Mouse (Mus musculus) heart, embryonic 16.5 days (tissue): ENCODE data around the gene Klk15. TPM values are rescaled to one million over a fixed set of nuclear protein-coding genes. Genes with fewer than 3 reads are reported as not detected.
"Not testable (repeated sequence)": the region's sequence is repeated elsewhere in the genome, so short reads cannot be mapped to it uniquely, and the experiment has no call there.

Experiments used
- ATAC-seq: fragments of 200-750 bp; cut with Nextera tagmentation; replicated peaks from 2 replicates; pipeline ENCODE4 v1.8.0; 2017; ENCODE audit warnings: moderate number of reproducible peaks; ENCODE audit not compliant: insufficient read depth, low FRiP score; ENCODE audit errors: extremely low read depth
- H3K27ac ChIP-seq: fragments of 300-500 bp; sonication (generic); 2 replicates; pipeline ENCODE4 v1.5.1; 2014; ENCODE audit warnings: mild to moderate bottlenecking, low read length, control low read depth, moderate library complexity
- H3K27me3 ChIP-seq: fragments of 300-500 bp; sonication (generic); 2 replicates; pipeline ENCODE4 v1.6.1; 2014; ENCODE audit warnings: low read length, mixed read lengths; ENCODE audit not compliant: control insufficient read depth, insufficient read depth
- H3K36me3 ChIP-seq: fragments of 300-500 bp; sonication (generic); 2 replicates; pipeline ENCODE4 v1.6.1; 2014; ENCODE audit not compliant: control insufficient read depth, insufficient read depth
- H3K4me1 ChIP-seq: fragments of 300-500 bp; sonication (generic); 2 replicates; pipeline ENCODE4 v1.6.1; 2014; ENCODE audit warnings: low read length, mixed read lengths; ENCODE audit not compliant: control insufficient read depth, insufficient read depth
- H3K4me2 ChIP-seq: fragments of 300-500 bp; sonication (generic); 2 replicates; pipeline ENCODE4 v1.6.1; 2014; ENCODE audit warnings: low read depth, mild to moderate bottlenecking, control low read depth, low read length
- H3K4me3 ChIP-seq: fragments of 300-500 bp; sonication (generic); 2 replicates; pipeline ENCODE4 v1.5.1; 2014; ENCODE audit warnings: mild to moderate bottlenecking, control low read depth, low read length
- H3K9ac ChIP-seq: fragments of 300-500 bp; sonication (generic); 2 replicates; pipeline ENCODE4 v1.6.1; 2014; ENCODE audit warnings: low read length, control low read depth
- H3K9me3 ChIP-seq: fragments of 300-500 bp; sonication (generic); replicated peaks from 2 replicates; pipeline ENCODE4 v1.6.1; 2016; ENCODE audit warnings: low read length; ENCODE audit not compliant: control insufficient read depth
- WGBS: fragments of 180-500 bp; shearing (Covaris S2); extraction: QIAGEN DNeasy Blood & Tissue Kit; methylation state at CpG from one replicate; pipeline ENCODE4 v1.1.7; 2014; 5-methylcytosine and 5-hydroxymethylcytosine counted together
- polyA plus RNA-seq: library from polyadenylated mRNA; unstranded; fragments of >200 nt; fragmentation: Nextera tagmentation; extraction: Ambion mirVana; gene quantifications from 2 replicates; pipeline ENCODE4 v1.2.1, GENCODE M21; 2015

The Klk15 gene
- polyA plus RNA-seq, 1 experiment from 2014 or later: not detected

DNA sequence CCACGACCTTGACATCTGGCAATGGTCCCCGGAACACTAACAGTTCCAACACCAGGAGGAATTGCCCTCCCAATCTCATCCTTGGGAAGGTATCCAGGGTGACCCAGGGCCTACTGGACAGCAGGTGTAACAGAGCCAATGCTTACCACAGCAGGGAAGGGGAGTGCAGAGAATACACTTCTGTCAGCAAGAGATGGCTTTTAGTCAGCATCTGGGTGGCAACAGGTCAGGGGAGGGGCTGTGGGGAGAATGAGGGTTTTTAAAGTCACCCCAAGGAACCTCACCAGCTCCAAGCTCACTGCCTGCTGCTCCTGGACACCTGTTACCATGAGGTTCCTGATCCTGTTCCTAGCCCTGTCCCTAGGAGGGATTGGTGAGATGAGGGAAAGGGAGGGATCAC lies 16.8 kb downstream of the Klk15 start, which contains the start of gene Klk1b8:
Gene Klk1b8 (plus strand): TSS at position 301 of the 400 bp plus-strand sequence.
- ATAC-seq: no peak
- 61% methylated on average over 2 of the region's 2 CpGs for whole genome bisulfite sequencing
- H3K4me3 ChIP-seq: no peak within 1 kb of the TSS

DNA sequence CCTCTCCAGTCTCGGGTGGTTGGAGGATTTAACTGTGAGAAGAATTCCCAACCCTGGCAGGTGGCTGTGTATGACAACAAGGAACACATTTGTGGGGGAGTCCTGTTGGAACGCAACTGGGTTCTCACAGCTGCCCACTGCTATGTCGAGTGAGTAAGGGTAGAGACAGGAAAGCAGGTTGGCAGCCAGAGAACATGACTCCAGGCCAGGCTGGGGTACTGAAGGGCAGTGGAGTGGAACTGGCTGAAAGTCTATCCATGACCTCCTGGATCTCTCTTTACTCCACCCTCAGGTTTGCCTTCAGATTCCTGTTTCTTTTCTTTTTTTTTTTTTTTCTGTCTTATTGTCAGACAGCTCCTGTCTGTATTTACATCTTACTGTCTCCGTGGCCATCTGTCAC lies 19.2 kb downstream of the Klk15 start:
- WGBS: 59% methylated on average over 4 of the region's 4 CpGs
- no peaks in the 10 kb centered on the region for H3K27me3 ChIP-seq
- no peak for ATAC-seq

More for the DNA sequence above, 16.8 kb downstream of the Klk15 start, which contains the start of gene Klk1b8:
- Histone ChIP-seq H3K36me3 (no peaks in the 10 kb centered on the region), H3K27me3 (no peaks in the 10 kb centered on the region), H3K27ac (no peak within 1 kb of the TSS), H3K9me3 (no peaks in the 10 kb centered on the region), H3K9ac (no peak within 1 kb of the TSS), H3K4me1 (no peaks in the 10 kb centered on the region), H3K4me2 (no peak within 1 kb of the TSS)

DNA sequence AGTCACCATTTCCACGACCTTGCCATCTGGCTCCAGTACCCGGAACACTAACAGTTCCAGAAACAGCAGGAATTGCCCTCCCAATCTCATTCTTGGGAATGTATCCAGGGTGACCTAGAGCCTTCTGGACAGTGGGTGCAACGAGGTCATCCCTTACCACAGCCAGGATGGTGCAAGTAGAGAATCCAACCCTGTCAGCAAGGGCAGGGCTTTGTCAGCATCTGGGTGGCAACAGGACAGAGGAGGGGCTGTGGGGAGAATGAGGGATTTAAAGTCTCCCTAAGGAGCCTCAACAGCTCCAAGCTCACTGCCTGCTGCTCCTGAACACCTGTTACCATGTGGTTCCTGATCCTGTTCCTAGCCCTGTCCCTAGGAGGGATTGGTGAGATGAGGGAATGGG lies 32.9 kb downstream of the Klk15 start, which contains the start of gene Klk1b1:
Gene Klk1b1 (plus strand): TSS at position 301 of the 400 bp plus-strand sequence.
- Histone ChIP-seq H3K27me3 (no peaks in the 10 kb centered on the region), H3K4me1 (no peaks in the 10 kb centered on the region), H3K4me3 (no peak within 1 kb of the TSS), H3K27ac (no peak within 1 kb of the TSS), H3K9me3 (no peaks in the 10 kb centered on the region), H3K4me2 (no peak within 1 kb of the TSS), H3K36me3 (no peaks in the 10 kb centered on the region), H3K9ac (no peak within 1 kb of the TSS)
- 58% methylated on average over 3 of the region's 3 CpGs for WGBS
- no peak for ATAC-seq

More for the DNA sequence above, 19.2 kb downstream of the Klk15 start:
- H3K27ac ChIP-seq: no peak overlapping the region
- H3K9ac ChIP-seq: no peak overlapping the region
- no peaks in the 10 kb centered on the region for H3K36me3 ChIP-seq
- H3K4me2 ChIP-seq: no peak overlapping the region
- no peak overlapping the region for H3K4me3 ChIP-seq
- no peaks in the 10 kb centered on the region for H3K4me1 ChIP-seq
- no peaks in the 10 kb centered on the region for H3K9me3 ChIP-seq

DNA sequence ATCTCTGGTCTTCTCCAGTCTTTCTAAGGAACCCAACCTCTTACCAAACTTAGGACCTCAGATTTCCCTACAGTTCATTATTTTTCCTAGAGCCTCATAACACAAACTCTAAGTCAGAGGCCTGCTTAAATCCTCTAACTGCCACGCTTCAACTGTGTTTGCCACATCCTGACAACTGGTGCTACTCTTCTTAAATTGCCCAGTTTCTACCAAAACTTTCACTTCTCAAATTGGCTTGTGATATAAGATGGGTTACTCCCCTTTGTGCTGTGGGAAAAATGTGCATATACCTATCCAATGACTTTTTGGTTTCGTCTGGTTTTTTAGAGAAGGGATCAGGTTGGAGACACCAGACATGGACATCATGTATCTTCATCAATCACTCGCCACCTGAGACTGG lies 33.5 kb downstream of the Klk15 start:
- H3K9me3 ChIP-seq: no peaks in the 10 kb centered on the region
- no peak for ATAC-seq

DNA sequence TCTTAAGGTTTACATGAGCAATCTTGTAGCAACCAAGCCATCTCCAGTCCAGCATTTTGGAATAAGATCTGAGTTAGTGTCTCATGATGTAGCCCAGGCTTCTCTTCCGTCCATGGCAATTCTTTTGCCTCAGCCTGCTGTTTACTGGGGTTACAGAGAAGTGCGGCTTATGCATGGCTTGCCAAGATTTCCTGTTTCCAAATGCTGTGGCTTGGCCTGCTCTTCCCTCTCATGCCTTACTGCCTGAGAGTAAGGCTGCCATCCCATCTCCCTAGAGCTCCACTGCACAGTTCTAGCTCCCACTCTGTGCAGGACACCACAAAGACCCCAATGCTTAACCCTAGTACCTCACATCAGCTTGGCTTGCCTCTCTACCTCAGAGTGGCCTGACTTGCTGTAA lies 34.1 kb downstream of the Klk15 start:
- Histone ChIP-seq H3K4me3 (no peak overlapping the region), H3K27ac (no peak overlapping the region), H3K36me3 (no peaks in the 10 kb centered on the region), H3K9me3 (no peaks in the 10 kb centered on the region), H3K4me2 (no peak overlapping the region), H3K27me3 (no peaks in the 10 kb centered on the region), H3K9ac (no peak overlapping the region), H3K4me1 (no peaks in the 10 kb centered on the region)
- ATAC-seq: no peak
- WGBS: 74% methylated on average over 2 of the region's 2 CpGs

More for the DNA sequence above, 33.5 kb downstream of the Klk15 start:
- Histone ChIP-seq H3K4me2 (no peak overlapping the region), H3K27me3 (no peaks in the 10 kb centered on the region), H3K27ac (no peak overlapping the region), H3K4me1 (no peaks in the 10 kb centered on the region), H3K4me3 (no peak overlapping the region), H3K9ac (no peak overlapping the region), H3K36me3 (no peaks in the 10 kb centered on the region)
- WGBS: 65% methylated on average over 3 of the region's 3 CpGs

DNA sequence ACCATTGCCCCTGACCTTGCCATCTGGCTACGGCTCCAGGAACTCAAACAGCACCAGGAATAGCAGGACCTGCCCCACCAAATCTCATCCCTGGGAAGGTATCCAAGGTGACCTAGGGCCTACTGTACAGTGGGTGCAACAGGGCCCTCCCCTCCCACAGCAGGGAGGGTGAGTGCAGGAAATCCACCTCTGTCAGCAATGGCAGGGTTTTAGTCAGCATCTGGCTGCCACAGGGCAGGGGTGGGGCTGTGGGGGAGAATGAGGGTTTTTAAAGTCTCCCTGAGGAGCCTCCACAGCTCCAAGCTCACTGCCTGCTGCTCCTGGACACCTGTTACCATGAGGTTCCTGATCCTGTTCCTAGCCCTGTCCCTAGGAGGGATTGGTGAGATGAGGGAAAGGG lies 42.2 kb downstream of the Klk15 start, which contains the start of gene Klk1b9:
Gene Klk1b9 (plus strand): TSS at position 301 of the 400 bp plus-strand sequence.
- H3K36me3 ChIP-seq, H3K27ac ChIP-seq, H3K4me1 ChIP-seq, H3K27me3 ChIP-seq, H3K4me3 ChIP-seq, H3K4me2 ChIP-seq, H3K9ac ChIP-seq, ATAC-seq, H3K9me3 ChIP-seq: not testable (repeated sequence)
- 77% methylated on average over 1 of the region's 1 CpGs for WGBS

DNA sequence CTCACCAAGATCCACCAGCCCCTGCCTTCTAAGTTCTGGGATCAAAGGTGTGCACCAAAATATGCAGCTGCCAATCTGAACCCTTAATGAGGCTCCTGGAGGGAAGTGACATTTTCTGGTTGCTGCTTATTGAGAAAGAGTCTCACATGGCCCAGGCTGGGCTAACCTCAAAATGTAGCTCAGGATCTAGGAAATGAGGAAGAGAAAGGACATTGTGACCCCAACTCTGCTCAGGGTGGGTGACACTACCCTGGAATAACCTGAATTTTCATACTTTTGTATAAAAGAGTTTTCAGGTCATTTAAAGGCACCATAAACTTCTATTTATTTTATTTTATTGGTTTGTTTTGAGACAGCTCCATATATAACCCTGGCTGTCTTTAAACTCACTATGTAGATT lies 52.1 kb downstream of the Klk15 start:
- Histone ChIP-seq H3K9me3 (no peaks in the 10 kb centered on the region), H3K36me3 (no peaks in the 10 kb centered on the region), H3K27ac (no peak overlapping the region)

More for the DNA sequence above, 52.1 kb downstream of the Klk15 start:
- Histone ChIP-seq H3K4me3 (no peak overlapping the region), H3K27me3 (no peaks in the 10 kb centered on the region), H3K4me1 (no peaks in the 10 kb centered on the region), H3K4me2 (no peak overlapping the region), H3K9ac (no peak overlapping the region)
- ATAC-seq: no peak

Other genes starting within 250 kb of the Klk15 start
- not detected in 2 replicates for gene Klk14, start 243.3 kb upstream of the Klk15 start, polyA plus RNA-seq
- 0.17 and 0.45 TPM in 2 replicates for gene Klk13, start 221.2 kb upstream of the Klk15 start, polyA plus RNA-seq
- gene Klk12, start 164.8 kb upstream of the Klk15 start, polyA plus RNA-seq: not detected in 2 replicates
- 0.19 and 0.25 TPM in 2 replicates for gene Klk11, start 159.1 kb upstream of the Klk15 start, polyA plus RNA-seq
- 1.6 and 1.7 TPM in 2 replicates for gene Klk10, start 152.7 kb upstream of the Klk15 start, polyA plus RNA-seq
- gene Klk9, start 141.8 kb upstream of the Klk15 start, polyA plus RNA-seq: 0.09 and 0.10 TPM in 2 replicates
- 22.1 and 23.0 TPM in 2 replicates for gene Klk8, start 136.2 kb upstream of the Klk15 start, polyA plus RNA-seq
- gene Klk7, start 122.4 kb upstream of the Klk15 start, polyA plus RNA-seq: 0.12 TPM in 1 of 2 replicates, not detected in the other
- not detected in 2 replicates for gene Klk6, start 109.2 kb upstream of the Klk15 start, polyA plus RNA-seq
- not detected in 2 replicates for gene Klk5, start 91.8 kb upstream of the Klk15 start, polyA plus RNA-seq
- 0.11 and 0.15 TPM in 2 replicates for gene Klk4, start 52.6 kb upstream of the Klk15 start, polyA plus RNA-seq
- not detected in 2 replicates for gene Klk1b8, start 16.9 kb downstream of the Klk15 start, polyA plus RNA-seq
- 0.28 TPM in 1 of 2 replicates, not detected in the other for gene Klk1b1, start 33.0 kb downstream of the Klk15 start, polyA plus RNA-seq
- gene Klk1b9, start 42.3 kb downstream of the Klk15 start, polyA plus RNA-seq: not detected in 2 replicates
- gene Klk1b11, start 62.1 kb downstream of the Klk15 start, polyA plus RNA-seq: 0.17 TPM in 1 of 2 replicates, not detected in the other
- 0.13 TPM in 1 of 2 replicates, not detected in the other for gene Klk1b26, start 78.4 kb downstream of the Klk15 start, polyA plus RNA-seq
- gene Klk1b27, start 118.5 kb downstream of the Klk15 start, polyA plus RNA-seq: not detected in 2 replicates
- gene Klk1b21, start 168.6 kb downstream of the Klk15 start, polyA plus RNA-seq: not detected in 2 replicates
- not detected in 2 replicates for gene Klk1b22, start 178.9 kb downstream of the Klk15 start, polyA plus RNA-seq
- gene Klk1b16, start 203.0 kb downstream of the Klk15 start, polyA plus RNA-seq: not detected in 2 replicates